Mouse (Mus musculus) frontal cortex, adult (tissue): ENCODE measurements at regions not wholly inside any gene's neighbourhood (a gene's known extent, or its start where the extent isn't known, plus 50 kb on each side); places are given as distances from the start of the nearest gene placed in this dataset.
"Not testable (repeated sequence)": the region's sequence is repeated elsewhere in the genome, so short reads cannot be mapped to it uniquely, and the experiment has no call there.

Experiments
- ATAC-seq: cut with Nextera tagmentation; 2 replicates; pipeline ENCODE4 v1.9.2; 2017; ENCODE audit warnings: mild to moderate bottlenecking, moderate library complexity, mixed read lengths; ENCODE audit not compliant: low TSS enrichment

DNA sequence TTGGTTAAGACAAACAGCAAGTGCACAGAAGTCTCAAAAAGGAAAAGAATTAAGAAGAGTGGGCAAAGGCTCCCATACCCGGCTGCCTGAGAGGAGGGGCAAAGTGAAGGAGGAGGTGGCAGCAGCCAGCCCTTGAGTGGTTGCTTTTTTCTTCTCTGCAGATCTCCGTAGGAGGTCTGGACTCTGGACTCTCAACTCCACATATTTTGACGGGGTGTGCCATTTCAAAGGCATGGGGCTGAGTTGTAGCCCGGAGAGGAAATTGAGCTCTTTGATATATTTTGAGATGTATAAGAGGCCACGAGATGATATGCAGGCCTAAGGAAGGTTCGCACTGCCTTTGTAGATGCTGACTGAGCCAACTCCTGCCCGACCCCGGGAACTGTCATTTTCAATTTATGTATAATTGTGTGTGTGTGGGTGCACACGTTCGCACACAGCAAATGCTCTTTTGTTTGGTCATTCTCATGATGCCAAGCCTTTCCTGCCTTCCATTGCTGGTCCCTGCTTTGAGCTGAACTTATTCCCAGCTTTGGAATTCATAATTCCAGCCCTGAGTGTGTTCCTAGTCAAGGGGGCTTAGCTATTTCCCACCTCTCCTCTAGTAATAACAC lies 56.4 kb downstream of the Cxcr4 start:
- ATAC-seq = no peak

DNA sequence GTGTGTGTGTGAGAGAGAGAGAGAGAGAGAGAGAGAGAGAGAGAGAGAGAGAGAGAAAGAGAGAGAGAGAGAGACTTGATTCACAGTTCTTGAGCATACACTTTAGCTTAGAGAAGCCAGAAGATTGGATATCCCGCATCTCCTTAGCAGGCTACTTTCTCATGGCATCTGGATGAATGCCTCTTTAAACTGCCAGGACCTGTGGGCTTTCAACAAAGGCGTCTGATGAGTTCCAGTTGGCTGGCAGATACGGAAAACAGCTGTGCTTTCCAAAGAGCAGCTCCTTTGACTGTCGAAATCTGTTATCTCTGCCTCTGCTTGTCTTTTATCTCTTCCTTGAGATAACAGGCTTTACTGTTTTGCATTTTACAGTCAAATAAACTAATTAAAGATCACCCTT lies 59.5 kb downstream of the Cxcr4 start:
- peak; percentile 62; the same call in 1 of the 2 replicates for ATAC-seq

DNA sequence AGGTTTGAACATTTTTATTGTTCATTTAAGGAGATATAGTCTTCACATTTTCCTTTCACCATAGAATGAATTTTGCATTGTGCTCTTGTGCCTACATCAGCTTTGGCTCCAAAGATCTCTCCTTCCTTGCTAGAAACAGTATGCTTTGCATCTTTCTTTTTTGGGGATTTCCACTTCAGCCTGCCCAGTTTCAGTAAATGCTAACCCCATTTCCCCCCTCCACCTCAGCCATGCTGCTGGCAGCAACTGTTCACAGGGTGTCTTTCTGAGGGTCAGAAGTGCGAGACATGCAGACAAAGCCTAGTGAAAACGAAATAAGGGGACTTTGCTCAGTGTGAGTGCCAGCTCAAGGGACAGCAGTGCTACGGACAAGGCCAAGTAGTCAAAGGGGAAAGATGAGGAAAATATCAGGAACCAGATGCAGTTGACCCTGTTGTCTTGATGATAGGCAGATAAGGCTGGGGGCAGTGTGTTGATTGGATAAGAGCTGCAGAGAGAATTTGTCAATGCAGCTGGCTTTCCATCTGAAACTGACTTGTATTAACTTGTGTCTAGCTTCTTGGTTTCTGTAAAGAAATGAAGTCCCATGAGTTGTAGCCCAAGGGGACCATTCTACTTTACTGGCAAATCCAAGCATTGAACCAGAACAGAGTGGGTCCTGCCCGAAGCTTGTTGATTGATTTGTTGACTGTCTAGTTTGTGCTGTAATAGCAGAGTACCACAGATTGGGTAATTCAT lies 62.1 kb downstream of the Cxcr4 start:
- ATAC-seq = no peak

DNA sequence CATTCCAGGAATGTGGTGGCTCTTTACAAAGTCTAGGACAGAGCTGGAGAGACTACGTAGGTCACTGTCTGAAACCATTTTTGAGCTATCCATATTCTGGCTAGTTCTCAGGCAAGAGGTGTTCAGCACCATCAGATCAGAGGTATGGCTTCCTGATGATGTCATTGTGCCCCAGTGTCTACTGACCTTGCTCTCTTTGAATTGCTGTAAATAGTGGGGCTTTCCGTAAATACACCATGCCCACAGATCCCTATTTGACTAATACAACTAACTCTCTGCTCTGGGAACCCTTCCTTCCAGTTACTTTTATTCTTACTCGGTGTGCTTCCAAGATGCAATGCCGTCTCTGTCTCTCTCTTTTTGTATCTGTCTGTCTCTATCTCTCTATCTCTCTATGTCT lies 72.9 kb downstream of the Cxcr4 start:
- ATAC-seq = no peak

DNA sequence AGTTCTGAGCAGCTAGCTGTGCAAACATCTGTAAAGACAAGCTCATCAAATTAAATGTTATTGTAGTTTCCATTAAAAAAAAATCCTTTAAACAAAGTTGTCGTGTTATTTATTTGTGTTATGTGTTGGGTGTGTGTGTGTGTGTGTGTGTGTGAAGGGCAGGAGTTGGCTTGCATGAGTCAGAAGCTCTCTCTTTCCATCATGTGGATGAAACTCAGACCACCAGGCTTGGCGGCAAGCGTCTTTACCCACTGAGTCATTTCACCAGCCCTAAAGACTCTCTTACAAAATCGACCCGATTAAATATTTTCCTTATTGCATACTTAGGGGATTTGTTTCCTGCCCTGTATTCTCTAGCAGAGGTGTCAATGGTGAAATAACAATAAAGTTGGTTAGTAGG lies 73.6 kb downstream of the Cxcr4 start:
- ATAC-seq = no peak

DNA sequence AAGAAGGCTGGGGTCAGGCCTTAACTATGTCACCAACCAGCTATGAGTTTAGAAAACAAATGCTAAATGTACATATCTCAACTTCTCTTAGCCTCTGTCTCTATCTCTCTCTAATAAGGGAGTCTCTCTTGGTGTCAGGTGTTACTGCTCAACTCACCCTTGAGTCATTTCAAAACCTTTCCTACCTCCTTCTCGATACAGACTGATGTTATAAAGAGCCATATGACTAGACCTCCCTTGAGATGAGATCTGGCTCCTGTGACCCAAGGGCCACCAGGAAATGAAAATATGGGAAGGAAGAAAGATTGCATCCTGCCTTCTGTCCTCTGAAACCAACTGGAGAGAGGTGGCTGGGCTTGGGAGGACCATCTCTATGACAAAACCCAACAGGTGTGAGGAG lies 74.7 kb downstream of the Cxcr4 start:
- no peak for ATAC-seq

DNA sequence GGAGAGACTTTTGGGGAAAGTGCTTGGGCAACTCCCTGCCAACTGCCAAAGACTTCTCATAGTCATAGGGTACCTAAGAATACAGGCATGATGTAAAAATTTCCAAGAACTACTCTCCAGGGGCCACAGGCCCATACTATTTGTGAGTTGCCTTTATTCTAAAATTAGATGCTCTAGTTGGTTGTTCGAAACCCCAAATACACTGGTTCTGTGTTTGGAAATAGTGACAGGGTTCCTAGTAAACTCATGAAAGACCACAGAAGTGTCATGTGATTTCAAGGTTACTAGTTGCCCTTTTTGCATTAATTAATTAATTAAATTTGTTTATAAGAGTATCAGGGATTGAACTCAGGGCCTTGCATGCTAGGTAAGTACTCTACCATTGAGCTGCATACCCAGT lies 77.8 kb downstream of the Cxcr4 start:
- no peak for ATAC-seq

DNA sequence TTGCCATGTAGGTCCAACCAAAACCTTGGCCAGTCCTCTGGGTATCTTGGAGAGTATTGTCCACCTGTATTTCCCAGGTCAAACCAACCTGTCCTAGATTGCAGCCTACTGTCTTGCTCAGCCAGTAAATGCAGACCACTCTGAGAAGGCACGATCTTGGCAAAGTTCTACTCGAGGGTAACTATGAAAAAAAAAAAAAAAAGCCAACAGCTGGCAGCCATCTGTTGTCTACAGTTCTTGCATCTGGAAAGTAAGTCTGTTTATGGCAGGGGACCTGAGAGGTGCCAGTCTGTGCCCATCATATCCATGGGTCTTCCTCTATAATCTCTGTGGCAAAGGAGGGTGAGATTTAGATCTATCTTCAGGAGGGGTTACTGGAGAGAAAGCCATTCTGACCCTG lies 78.2 kb downstream of the Cxcr4 start:
- ATAC-seq = no peak

DNA sequence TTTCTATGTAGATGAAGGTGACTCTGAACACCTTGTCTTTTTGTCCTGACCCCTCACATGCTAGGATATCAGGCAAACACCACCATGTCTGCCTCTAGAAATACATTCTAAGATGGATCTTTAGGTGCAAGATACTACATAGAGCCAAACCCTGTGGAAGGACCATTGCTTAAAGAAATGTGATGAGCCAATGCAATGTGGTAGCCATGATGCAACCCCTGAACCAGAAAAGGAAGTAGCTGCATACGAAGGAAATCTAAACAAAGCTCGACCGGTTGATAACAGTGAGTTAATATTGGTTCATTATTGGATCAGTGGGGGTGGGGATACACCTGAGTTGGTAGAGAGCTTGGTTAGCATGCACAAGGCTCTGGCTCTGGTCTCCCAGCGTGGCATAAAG lies 78.9 kb downstream of the Cxcr4 start:
- no peak for ATAC-seq

DNA sequence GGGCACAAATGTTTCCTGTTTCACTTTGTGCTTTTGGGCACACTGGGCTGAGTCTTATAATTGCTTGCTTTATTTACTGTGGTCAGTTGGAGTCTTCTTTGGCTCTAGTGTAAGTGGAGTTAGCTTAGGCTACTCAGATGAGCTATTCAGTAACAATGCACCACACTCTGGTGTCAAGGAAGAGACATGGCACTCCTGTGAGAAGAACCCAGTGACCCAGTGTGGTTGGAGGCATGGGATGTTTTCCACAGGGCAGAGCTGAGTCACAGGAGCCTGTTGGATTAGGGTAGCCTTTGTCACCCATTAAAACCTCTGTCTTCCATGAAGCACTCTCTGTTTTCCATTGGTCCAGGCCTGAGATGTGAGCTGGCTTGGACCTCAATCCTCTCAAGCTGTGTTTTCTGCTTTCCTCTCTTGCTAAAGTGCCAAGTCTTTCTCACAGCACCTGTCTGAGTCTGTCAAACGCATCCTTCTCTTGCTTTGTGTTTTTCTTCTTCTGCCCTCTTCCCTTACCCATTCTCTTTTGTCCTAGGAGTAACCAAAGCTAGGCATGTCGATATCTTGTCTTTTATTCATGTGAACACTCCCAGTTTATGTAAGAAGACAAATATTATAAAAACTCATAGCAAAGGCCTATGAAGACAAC lies 83.2 kb downstream of the Cxcr4 start:
- no peak for ATAC-seq

DNA sequence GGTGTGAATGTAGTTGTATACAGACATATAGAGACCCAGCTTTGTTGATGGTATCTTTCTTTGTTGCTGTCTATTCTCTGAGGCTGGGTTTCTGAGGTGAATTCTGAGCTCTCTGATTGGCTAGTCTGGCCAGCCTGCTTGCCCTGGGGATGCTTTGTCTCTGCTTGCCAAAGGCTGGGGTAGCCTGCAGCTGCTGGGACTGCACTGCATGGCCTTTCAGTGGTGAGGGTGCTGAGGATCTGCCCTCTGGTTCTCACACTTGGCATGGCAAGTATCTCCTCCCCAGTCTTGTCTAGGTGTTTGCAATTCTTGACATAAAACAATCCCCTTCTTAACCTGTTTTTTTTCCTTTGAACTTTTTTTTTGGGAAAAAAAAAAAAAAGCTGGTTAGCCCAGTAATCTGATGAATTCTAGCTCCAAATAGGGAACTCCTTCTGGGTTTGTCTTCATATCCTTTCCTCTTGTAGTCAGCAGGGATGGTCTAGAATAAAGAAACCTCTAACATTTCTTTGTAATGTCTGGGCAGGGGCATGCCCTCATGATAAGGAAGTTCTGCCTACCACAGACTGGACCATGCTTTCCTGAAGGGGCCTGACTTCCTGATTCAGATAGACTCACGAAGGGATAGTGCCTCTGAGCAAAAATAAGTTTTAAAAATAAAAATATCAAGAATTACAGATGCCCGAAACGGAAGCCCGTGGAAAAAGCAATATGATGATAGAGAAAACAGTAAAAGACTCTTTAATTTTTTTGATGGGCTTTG lies 85.4 kb downstream of the Cxcr4 start:
- no peak for ATAC-seq

DNA sequence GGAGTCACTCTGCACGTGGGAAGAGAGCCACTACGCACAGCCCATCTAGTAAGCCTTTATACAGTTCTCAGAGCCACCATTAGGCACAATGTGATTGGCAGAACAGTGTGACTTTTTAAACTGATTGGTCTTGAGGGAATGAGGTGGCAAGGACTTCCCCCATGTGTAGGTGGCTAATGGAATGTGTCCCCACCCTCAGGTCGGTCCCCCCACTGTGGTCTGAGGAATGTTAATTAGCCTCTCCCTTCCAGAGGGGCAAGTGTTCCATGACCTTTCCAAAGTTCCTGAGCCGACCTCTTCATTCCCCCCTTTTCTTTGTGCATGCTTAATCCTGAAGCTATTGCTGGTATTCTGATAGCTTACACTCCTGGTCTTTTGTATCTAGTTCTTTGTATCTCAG lies 87.2 kb upstream of the Dars start:
- ATAC-seq = no peak

DNA sequence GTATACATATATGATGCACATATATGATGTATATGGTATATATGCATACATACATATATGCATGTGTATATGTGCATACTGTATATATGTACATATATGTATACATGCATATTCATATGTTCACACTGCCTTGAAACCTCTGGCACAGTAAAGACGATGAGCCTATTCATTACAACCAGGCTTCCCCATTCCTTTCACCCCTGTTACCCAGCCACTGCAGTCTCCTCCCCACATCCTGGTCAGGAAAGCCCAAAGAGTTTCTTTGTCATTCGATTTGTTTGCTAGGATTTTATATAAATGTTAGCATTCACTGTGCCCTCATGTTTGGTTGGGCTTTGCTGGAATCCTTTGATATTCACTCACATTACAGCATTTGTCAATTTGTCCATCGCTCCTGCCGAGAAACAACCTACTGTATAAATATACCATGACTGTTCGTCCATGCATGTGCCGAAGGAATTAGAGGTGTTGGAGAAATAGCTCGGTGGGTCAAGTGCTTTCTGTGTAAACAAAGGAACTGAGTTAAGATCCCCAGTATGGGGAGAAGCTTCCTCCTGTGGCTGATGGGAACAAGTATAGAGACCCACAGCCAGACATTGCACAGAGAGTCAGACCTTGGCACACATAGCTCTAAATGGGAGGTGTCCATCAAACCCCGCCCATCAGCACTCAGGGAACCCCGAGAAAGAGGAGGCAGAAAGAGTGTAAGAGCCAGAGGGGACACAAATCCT lies 81.0 kb upstream of the Dars start:
- ATAC-seq = no peak

DNA sequence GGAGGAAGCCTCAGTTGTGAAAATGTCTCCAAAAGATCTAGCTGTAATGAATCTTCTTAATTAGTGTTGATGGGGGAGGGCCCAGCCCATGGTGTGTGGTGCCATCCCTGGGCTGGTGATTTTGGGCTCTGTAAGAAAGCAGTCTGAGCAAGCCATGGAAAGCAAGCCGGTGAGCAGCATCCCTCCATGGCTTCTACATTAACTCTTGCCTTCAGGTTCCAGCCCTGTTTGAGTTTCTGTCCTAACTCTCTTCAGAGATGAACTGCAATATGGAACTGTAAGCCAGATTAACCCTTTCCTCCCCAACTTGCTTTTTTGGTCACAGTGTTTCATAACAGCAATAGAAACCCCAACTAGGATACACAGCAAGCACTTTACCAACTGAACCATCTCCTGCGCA lies 75.1 kb upstream of the Dars start:
- no peak for ATAC-seq

DNA sequence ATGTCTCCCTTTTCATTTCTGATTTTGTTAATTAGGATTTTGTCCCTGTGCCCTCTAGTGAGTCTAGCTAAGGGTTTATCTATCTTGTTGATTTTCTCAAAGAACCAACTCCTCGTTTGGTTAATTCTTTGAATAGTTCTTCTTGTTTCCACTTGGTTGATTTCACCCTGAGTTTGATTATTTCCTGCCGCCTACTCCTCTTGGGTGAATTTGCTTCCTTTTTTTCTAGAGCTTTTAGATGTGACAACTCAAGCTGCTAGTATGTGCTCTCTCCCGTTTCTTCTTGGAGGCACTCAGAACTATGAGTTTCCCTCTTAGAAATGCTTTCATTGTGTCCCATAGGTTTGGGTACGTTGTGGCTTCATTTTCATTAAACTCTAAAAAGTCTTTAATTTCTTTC lies 70.0 kb upstream of the Dars start:
- not testable (repeated sequence) for ATAC-seq

DNA sequence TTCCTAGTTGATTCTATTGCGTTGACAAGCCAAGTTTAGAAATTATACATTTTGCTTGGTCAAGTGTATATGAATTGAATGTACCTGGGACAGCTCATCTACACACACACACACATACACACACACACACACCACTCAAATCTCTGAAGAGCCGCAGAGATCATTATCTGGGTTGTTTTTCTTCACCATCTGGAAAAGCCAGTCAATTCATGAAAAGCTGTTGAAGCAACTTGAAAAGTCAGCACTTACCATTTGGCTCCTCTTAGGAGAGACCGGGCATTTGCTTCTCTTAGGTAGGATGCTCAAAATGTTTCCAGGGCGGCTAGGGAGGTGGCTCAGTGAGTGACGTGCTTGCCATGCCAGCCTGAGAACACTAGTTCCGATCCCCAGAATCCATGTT lies 61.2 kb upstream of the Dars start:
- no peak for ATAC-seq

DNA sequence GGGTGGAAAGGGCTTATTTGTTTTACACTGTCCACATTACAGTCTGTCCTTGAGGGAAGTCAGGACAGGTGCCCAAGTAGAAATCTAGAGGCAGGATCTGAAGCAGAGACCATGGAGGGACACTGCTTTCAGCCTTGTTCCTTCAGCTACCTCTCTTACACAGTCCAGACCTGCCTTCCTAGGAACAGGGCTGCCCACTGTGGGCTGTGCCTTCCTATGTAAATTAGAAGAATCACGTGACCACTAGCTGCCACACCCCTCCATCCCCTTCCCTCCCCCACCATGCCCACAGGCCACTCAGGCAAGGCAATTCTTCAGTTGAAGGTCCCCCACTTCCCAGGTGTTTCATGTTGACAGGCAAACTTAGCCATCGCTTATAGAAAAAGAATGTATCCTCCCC lies 60.5 kb upstream of the Dars start:
- ATAC-seq = no peak

DNA sequence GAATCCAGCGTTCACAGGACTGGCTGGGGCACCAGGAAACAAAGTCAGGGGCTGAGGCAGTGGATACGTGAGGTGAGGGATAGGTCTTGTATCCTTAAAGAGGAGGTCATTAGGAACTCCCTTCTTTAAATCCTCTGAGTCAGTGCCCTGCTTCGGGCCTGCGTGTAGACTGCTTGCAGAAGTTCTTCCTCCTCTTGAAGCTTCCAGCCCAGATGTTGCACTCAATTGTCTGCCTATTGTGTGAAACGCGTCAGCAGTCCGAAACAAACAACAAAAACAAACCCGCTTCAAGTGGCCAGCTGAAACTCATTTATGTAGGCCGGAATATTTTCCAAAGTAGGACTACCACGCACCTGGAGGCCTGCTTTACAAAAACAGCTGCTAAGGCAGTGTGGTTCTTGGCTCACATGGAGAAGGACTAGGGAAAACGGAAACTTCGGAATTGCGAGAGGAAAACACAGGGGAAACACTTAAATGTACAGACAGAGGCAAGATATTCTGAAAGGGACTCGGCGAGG lies 55.6 kb upstream of the Dars start:
- peak; percentile 39; the same call in 1 of the 2 replicates for ATAC-seq

DNA sequence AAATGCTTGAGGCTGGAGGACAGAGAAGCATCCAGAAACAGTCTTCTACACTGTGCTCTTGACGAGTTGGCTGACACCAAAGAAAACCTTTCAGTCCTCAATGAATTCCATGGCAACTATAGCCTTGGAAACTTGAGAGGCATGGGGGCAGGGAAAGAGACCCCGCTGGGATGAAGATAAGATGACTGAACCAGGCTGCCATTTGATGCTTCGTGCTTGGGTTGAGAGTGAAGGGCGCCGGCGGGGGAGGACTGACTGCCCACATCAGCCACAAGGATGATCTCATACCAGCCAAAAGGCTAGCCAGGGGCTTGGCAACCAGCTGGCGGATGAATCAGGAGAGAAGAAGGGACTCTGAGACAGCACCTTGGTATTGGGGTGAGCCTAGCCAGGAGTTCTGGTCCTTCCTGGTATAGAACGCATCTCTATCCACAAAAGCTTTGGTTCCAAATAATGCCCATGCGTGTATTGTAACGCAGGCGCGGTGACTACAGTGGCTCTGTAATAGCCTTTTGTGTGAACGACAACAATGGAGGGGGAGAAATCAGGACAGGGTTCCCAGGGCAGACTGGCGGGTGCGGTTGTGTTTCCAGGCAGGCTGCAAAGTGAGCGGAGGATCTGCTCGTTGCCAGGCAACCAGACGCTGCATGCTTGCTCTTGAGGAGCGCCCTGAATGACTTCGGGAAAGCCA lies 55.0 kb upstream of the Dars start:
- ATAC-seq = peak; percentile 99

DNA sequence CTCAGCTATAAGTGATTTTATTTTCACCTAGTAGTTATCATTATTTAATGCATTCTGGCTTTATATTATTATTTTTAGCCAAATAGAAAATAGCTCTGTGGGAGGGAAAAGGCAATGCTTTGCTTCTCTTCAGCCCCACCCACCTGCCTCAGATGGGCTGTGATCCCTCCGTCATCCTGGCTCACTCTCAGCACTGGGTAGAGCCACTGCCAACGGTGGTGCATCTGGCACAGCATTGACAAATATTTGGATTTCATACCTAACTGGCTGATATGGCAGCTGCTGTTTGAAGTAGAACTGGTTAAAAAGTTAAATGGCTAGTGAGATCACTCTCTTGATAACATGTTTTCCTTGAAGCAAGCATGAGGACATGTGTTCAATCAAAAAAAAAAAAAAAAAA lies 53.6 kb upstream of the Dars start:
- no peak for ATAC-seq

DNA sequence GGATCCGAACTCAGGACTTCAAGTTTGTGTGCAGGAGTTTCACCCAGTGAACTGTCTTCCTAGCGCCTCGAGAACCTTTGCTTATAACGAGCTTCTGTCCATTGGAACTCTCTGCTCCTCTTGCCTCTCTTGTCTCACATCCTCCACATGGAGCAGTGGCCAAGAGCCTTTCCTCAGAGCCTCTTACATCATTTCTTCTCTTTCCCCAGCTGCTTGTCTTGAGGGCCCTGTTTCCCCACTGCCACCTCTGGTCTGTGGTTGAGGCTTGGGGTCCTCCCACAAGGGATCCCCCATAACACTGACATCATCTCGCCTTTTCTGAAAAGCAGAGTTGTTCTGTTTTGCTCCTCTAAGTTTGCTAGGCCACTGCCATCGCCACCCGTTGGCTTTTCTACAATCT lies 51.9 kb upstream of the Dars start:
- ATAC-seq = no peak
